Mouse (Mus musculus) stomach, embryonic 16.5 days (tissue): ENCODE measurements around the gene Gpx4. TPM values are rescaled to one million over a fixed set of nuclear protein-coding genes. Genes with fewer than 3 reads are reported as not detected.

Experiments used
- ATAC-seq: fragments of 200-750 bp; cut with Nextera tagmentation; 2 replicates; pipeline ENCODE4 v1.8.0; 2017; ENCODE audit warnings: moderate number of reproducible peaks, moderate TSS enrichment; ENCODE audit not compliant: insufficient read depth, low FRiP score
- H3K27ac ChIP-seq: fragments of 300-500 bp; sonication (generic); 2 replicates; pipeline ENCODE4 v1.5.1; 2014; ENCODE audit warnings: low read length
- H3K27me3 ChIP-seq: fragments of 300-500 bp; sonication (generic); 2 replicates; pipeline ENCODE4 v1.6.1; 2014; ENCODE audit warnings: low read length, control low read depth, mixed read lengths; ENCODE audit not compliant: control insufficient read depth, insufficient read depth
- H3K36me3 ChIP-seq: fragments of 300-500 bp; sonication (generic); 2 replicates; pipeline ENCODE4 v1.6.1; 2014; ENCODE audit warnings: low read length; ENCODE audit not compliant: control insufficient read depth, insufficient read depth
- H3K4me1 ChIP-seq: fragments of 300-500 bp; sonication (generic); 2 replicates; pipeline ENCODE4 v1.6.1; 2014; ENCODE audit warnings: low read length, control low read depth, mixed read lengths; ENCODE audit not compliant: control insufficient read depth, insufficient read depth
- H3K4me2 ChIP-seq: fragments of 300-500 bp; sonication (generic); 2 replicates; pipeline ENCODE4 v1.6.1; 2014; ENCODE audit warnings: low read depth, low read length, mixed read lengths
- H3K4me3 ChIP-seq: fragments of 300-500 bp; sonication (generic); replicated peaks from 2 replicates; pipeline ENCODE4 v1.5.1; 2014; ENCODE audit warnings: mild to moderate bottlenecking, low read length
- H3K9ac ChIP-seq: fragments of 300-500 bp; sonication (generic); 2 replicates; pipeline ENCODE4 v1.6.1; 2014; ENCODE audit warnings: low read length
- H3K9me3 ChIP-seq: fragments of 300-500 bp; sonication (generic); replicated peaks from 2 replicates; pipeline ENCODE4 v1.6.1; 2016; ENCODE audit warnings: low read length, control low read depth; ENCODE audit not compliant: control insufficient read depth
- WGBS: fragments of 180-500 bp; shearing (Covaris S2); extraction: QIAGEN DNeasy Blood & Tissue Kit; methylation state at CpG from one replicate; pipeline ENCODE4 v1.1.7; 2014; 5-methylcytosine and 5-hydroxymethylcytosine counted together
- polyA plus RNA-seq: library from polyadenylated mRNA; unstranded; fragments of >200 nt; fragmentation: Nextera tagmentation; extraction: Ambion mirVana; gene quantifications from 2 replicates; pipeline ENCODE4 v1.2.1, GENCODE M21; 2015

Gpx4 gene
- polyA plus RNA-seq, 1 experiment from 2014 or later, result 507 TPM

- peaks cover 15% of the 10 kb centered on the region for H3K4me1 ChIP-seq
- no peak overlapping the region for H3K4me2 ChIP-seq
- ATAC-seq, result no peak
- H3K9me3 ChIP-seq, result peaks cover 15% of the 10 kb centered on the region
- WGBS, result 29% methylated on average over 28 of the region's 28 CpGs
- no peak overlapping the region for H3K4me3 ChIP-seq
- H3K36me3 ChIP-seq, result peaks cover 15% of the 10 kb centered on the region
- no peak overlapping the region for H3K27ac ChIP-seq
- H3K9ac ChIP-seq, result no peak overlapping the region
- peaks cover 20% of the 10 kb centered on the region for H3K27me3 ChIP-seq
These were observed 32.3 kb upstream of the Gpx4 start for GRCm38 (mm10) chr10:80014484-80015290.

- WGBS, result 72% methylated on average over 10 of the region's 10 CpGs
- H3K27ac ChIP-seq, result no peak overlapping the region
- no peak for ATAC-seq
- H3K4me1 ChIP-seq, result peaks cover 17% of the 10 kb centered on the region
- no peak overlapping the region for H3K9ac ChIP-seq
- peaks cover 7% of the 10 kb centered on the region; the same call in 1 of the 2 replicates for H3K36me3 ChIP-seq
- peaks cover 20% of the 10 kb centered on the region for H3K27me3 ChIP-seq
- H3K4me3 ChIP-seq, result no peak overlapping the region
- H3K4me2 ChIP-seq, result no peak overlapping the region
- peaks cover 10% of the 10 kb centered on the region for H3K9me3 ChIP-seq
These were observed 31.4 kb upstream of the Gpx4 start for GRCm38 (mm10) chr10:80015583-80015982.

- Histone ChIP-seq H3K4me3 (peak within 1 kb of the TSS; percentile 27), H3K9me3 (0 out of 2 replicates have a peak, but pooled peaks cover 4% of the 10 kb centered on the region), H3K27ac (no peak within 1 kb of the TSS; the same call in 1 of the 2 replicates), H3K4me1 (peaks cover 17% of the 10 kb centered on the region), H3K9ac (peak within 1 kb of the TSS; percentile 21; the same call in 1 of the 2 replicates), H3K4me2 (no peak within 1 kb of the TSS), H3K36me3 (no peaks in the 10 kb centered on the region), H3K27me3 (peaks cover 20% of the 10 kb centered on the region)
- no peak for ATAC-seq
- 70% methylated on average over 11 of the region's 11 CpGs for WGBS
These were observed 30.5 kb upstream of the Gpx4 start, which contains the start of gene Arhgap45 for GRCm38 (mm10) chr10:80016511-80016910. Gene Arhgap45, plus strand, starts transcription at chr10:80016653.

GRCm38 (mm10) chr10:80016931-80017330 is 30.0 kb upstream of the Gpx4 start:
- WGBS, result 82% methylated on average over 10 of the region's 10 CpGs
- ATAC-seq, result no peak
- Histone ChIP-seq H3K9ac (peak overlapping the region; percentile 21; the same call in 1 of the 2 replicates), H3K36me3 (no peaks in the 10 kb centered on the region), H3K4me1 (peaks cover 17% of the 10 kb centered on the region), H3K4me2 (no peak overlapping the region), H3K9me3 (no peaks in the 10 kb centered on the region), H3K27me3 (peaks cover 20% of the 10 kb centered on the region), H3K27ac (no peak overlapping the region; the same call in 1 of the 2 replicates), H3K4me3 (peak overlapping the region; percentile 27)

- no peak for ATAC-seq
- Histone ChIP-seq H3K4me1 (peaks cover 17% of the 10 kb centered on the region), H3K4me3 (peak overlapping the region; percentile 27; the same call in 1 of the 2 replicates), H3K9me3 (no peaks in the 10 kb centered on the region), H3K36me3 (no peaks in the 10 kb centered on the region), H3K9ac (no peak overlapping the region), H3K27ac (no peak overlapping the region), H3K27me3 (peaks cover 16% of the 10 kb centered on the region), H3K4me2 (no peak overlapping the region)
- WGBS, result 54% methylated on average over 3 of the region's 3 CpGs
These were observed 29.6 kb upstream of the Gpx4 start for GRCm38 (mm10) chr10:80017361-80017760.

- Histone ChIP-seq H3K4me3 (no peak overlapping the region; the same call in 1 of the 2 replicates), H3K27me3 (peaks cover 15% of the 10 kb centered on the region), H3K4me2 (0 out of 2 replicates have a peak overlapping the region, but pooled peaks have one; percentile 15), H3K9ac (no peak overlapping the region), H3K27ac (peak overlapping the region; percentile 13; the same call in 1 of the 2 replicates), H3K36me3 (no peaks in the 10 kb centered on the region), H3K4me1 (peaks cover 17% of the 10 kb centered on the region), H3K9me3 (no peaks in the 10 kb centered on the region)
- ATAC-seq, result no peak
- 78% methylated on average over 14 of the region's 14 CpGs for WGBS
These were observed 29.2 kb upstream of the Gpx4 start for GRCm38 (mm10) chr10:80017771-80018170.

GRCm38 (mm10) chr10:80018739-80019297 is 28.1 kb upstream of the Gpx4 start:
- Histone ChIP-seq H3K9ac (peak overlapping the region; percentile 65), H3K4me3 (peak overlapping the region; percentile 36; the same call in 1 of the 2 replicates), H3K36me3 (no peaks in the 10 kb centered on the region), H3K4me2 (peak overlapping the region; percentile 48), H3K27me3 (peaks cover 7% of the 10 kb centered on the region), H3K9me3 (no peaks in the 10 kb centered on the region), H3K27ac (peak overlapping the region; percentile 60), H3K4me1 (peaks cover 20% of the 10 kb centered on the region)
- 6% methylated on average over 15 of the region's 15 CpGs for WGBS
- ATAC-seq, result peak; percentile 64; the same call in 1 of the 2 replicates

GRCm38 (mm10) chr10:80019471-80020131 is 27.4 kb upstream of the Gpx4 start:
- H3K27ac ChIP-seq, result peak overlapping the region; percentile 60
- peaks cover 24% of the 10 kb centered on the region for H3K4me1 ChIP-seq
- 0 out of 2 replicates have a peak, but pooled peaks have one; percentile 44 for ATAC-seq
- no peaks in the 10 kb centered on the region for H3K36me3 ChIP-seq
- H3K4me3 ChIP-seq, result peak overlapping the region; percentile 36
- no peaks in the 10 kb centered on the region; the same call in 1 of the 2 replicates for H3K27me3 ChIP-seq
- H3K9ac ChIP-seq, result peak overlapping the region; percentile 65
- H3K9me3 ChIP-seq, result no peaks in the 10 kb centered on the region
- WGBS, result 23% methylated on average over 20 of the region's 20 CpGs
- peak overlapping the region; percentile 48 for H3K4me2 ChIP-seq
